Mouse (Mus musculus): ENCODE data around the gene Cacna2d3. TPM values are rescaled to one million over a fixed set of nuclear protein-coding genes. Genes with fewer than 3 reads are reported as not detected.

Cacna2d3 gene
- polyA plus RNA-seq, 1 experiment from 2014 or later = 0.39 TPM

DNA sequence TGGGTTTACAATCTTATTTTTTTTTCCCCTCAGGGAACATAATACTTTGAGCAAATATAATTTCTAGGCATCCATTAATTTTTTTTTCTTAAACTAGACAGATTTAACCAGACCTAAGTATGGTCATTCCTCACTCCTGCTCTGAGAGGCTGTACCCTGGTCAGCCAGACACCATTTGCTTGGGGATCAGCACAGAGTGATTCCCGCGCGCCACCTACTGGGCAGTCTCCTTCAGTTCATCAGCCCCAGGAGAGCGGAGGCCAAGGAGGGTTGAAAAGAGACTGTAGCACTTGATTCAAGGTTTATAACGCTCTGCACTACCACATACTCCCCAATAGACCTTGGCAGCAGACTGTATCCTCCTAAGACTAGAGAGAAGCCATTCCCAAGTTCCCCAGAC, 631.6 kb downstream of the Cacna2d3 start:
- Histone ChIP-seq H3K36me3 (no peaks in the 10 kb centered on the region), H3K9me3 (replicated peaks) (no peaks in the 10 kb centered on the region), H3K9ac (no peak overlapping the region), H3K4me3 (no peak overlapping the region), H3K27ac (no peak overlapping the region), H3K27me3 (peaks cover 18% of the 10 kb centered on the region), H3K4me1 (replicated peaks) (no peaks in the 10 kb centered on the region), H3K4me2 (no peak overlapping the region)
- WGBS = 6% methylated on average over 5 of the region's 5 CpGs
- ATAC-seq (replicated peaks; ENCODE audit: insufficient number of reproducible peaks, insufficient read depth, low FRiP score, low read depth) = no peak; the same call in 1 of the 2 replicates

DNA sequence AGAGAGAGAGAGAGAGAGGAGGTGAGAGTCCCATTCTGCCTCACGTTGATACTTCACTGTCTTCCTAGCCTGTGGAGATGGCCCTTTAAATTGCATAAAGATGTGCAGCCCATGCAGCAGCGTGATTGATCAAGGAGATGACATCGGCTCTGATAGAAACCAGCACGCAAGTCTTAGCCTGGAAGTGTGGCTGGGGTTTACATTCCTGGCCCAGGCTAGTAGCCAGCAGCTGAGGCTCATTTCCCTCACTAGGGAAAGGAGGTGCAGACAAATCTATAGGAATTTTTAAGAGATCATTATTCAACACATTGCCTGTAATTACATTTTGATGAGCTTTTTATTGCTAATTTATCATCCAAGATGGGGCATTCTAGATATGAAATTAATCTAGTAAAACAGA, 635.1 kb downstream of the Cacna2d3 start:
- Histone ChIP-seq H3K9me3 (replicated peaks) (no peaks in the 10 kb centered on the region), H3K36me3 (no peaks in the 10 kb centered on the region), H3K4me1 (replicated peaks) (no peaks in the 10 kb centered on the region), H3K27ac (no peak overlapping the region), H3K9ac (no peak overlapping the region), H3K4me3 (no peak overlapping the region), H3K27me3 (peaks cover 15% of the 10 kb centered on the region), H3K4me2 (no peak overlapping the region)
- ATAC-seq (replicated peaks; ENCODE audit: insufficient number of reproducible peaks, insufficient read depth, low FRiP score, low read depth) = no peak
- 40% methylated on average over 4 of the region's 4 CpGs for WGBS

GRCm38 (mm10) chr14:29085493-29086159, 636.0 kb downstream of the Cacna2d3 start:
- Histone ChIP-seq H3K4me2 (no peak overlapping the region), H3K27ac (no peak overlapping the region), H3K36me3 (no peaks in the 10 kb centered on the region), H3K9me3 (replicated peaks) (no peaks in the 10 kb centered on the region), H3K27me3 (peaks cover 11% of the 10 kb centered on the region), H3K4me1 (replicated peaks) (no peaks in the 10 kb centered on the region), H3K9ac (no peak overlapping the region), H3K4me3 (no peak overlapping the region)
- no peak for ATAC-seq (replicated peaks; ENCODE audit: insufficient number of reproducible peaks, insufficient read depth, low FRiP score, low read depth)
- 75% methylated on average over 7 of the region's 7 CpGs for WGBS

DNA sequence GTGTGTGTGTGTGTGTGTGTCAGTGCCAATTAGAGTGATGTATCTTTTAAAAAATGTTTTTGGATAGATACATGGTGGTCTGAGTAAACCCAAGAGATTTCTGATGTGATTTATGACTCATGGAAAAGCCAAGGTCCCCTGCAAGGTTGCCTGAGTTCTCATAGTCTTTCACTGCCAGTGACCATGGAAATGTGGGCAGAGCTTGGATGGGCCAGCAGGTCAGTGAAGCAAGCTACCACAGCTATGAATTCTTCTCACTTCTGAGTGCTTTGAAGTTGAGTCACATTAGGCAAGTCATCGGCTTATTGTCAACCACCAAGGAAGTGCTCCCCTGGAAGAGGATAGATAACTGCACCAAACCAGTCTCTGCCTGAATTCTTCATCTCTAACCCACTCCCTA, 639.5 kb downstream of the Cacna2d3 start:
- Histone ChIP-seq H3K27ac (no peak overlapping the region), H3K4me2 (no peak overlapping the region), H3K27me3 (peaks cover 2% of the 10 kb centered on the region; the same call in 1 of the 2 replicates), H3K9ac (no peak overlapping the region), H3K4me3 (no peak overlapping the region), H3K4me1 (replicated peaks) (no peaks in the 10 kb centered on the region), H3K36me3 (no peaks in the 10 kb centered on the region), H3K9me3 (replicated peaks) (no peaks in the 10 kb centered on the region)
- no peak for ATAC-seq (replicated peaks; ENCODE audit: insufficient number of reproducible peaks, insufficient read depth, low FRiP score, low read depth)
- WGBS = 67% methylated on average over 1 of the region's 1 CpGs

GRCm38 (mm10) chr14:29080630-29081029, 641.0 kb downstream of the Cacna2d3 start:
- ATAC-seq (replicated peaks; ENCODE audit: insufficient number of reproducible peaks, insufficient read depth, low FRiP score, low read depth) = no peak
- no peak overlapping the region for H3K9ac ChIP-seq
- WGBS = 67% methylated on average over 4 of the region's 4 CpGs
- H3K27me3 ChIP-seq = peaks cover 4% of the 10 kb centered on the region; the same call in 1 of the 2 replicates
- no peaks in the 10 kb centered on the region for H3K9me3 ChIP-seq (replicated peaks)
- no peak overlapping the region for H3K27ac ChIP-seq
- H3K4me2 ChIP-seq = no peak overlapping the region
- H3K4me3 ChIP-seq = no peak overlapping the region
- H3K4me1 ChIP-seq (replicated peaks) = no peaks in the 10 kb centered on the region
- H3K36me3 ChIP-seq = no peaks in the 10 kb centered on the region

DNA sequence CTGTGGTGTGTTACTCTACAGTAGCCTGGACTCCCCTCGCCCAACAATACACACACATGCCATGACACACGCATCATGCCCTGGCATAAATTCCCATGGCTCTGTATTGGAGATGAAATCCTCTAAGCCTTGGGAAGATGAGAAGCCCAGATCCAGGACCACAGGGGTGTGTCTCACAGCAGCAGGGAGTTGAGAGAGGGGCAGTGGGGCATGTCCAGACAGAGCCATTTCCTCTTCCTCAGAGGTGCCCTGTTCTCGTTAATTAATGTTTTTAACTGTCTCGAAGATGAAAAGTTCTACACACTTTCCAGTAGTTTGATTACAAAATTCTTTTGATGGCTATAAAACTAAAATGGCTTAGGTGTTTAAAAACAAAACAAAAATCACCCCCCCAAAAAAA, 641.4 kb downstream of the Cacna2d3 start:
- no peak for ATAC-seq (replicated peaks; ENCODE audit: insufficient number of reproducible peaks, insufficient read depth, low FRiP score, low read depth)
- H3K9me3 ChIP-seq (replicated peaks) = no peaks in the 10 kb centered on the region
- no peaks in the 10 kb centered on the region for H3K36me3 ChIP-seq
- no peak overlapping the region for H3K4me2 ChIP-seq
- no peak overlapping the region for H3K9ac ChIP-seq
- H3K4me1 ChIP-seq (replicated peaks) = no peaks in the 10 kb centered on the region
- no peak overlapping the region for H3K27ac ChIP-seq
- H3K4me3 ChIP-seq = no peak overlapping the region
- peaks cover 4% of the 10 kb centered on the region; the same call in 1 of the 2 replicates for H3K27me3 ChIP-seq
- WGBS = 86% methylated on average over 4 of the region's 4 CpGs

GRCm38 (mm10) chr14:29077418-29077817, 644.2 kb downstream of the Cacna2d3 start:
- no peak overlapping the region for H3K4me3 ChIP-seq
- H3K27me3 ChIP-seq = peaks cover 4% of the 10 kb centered on the region; the same call in 1 of the 2 replicates
- no peak overlapping the region for H3K9ac ChIP-seq
- H3K27ac ChIP-seq = no peak overlapping the region
- ATAC-seq (replicated peaks; ENCODE audit: insufficient number of reproducible peaks, insufficient read depth, low FRiP score, low read depth) = no peak
- no peaks in the 10 kb centered on the region for H3K4me1 ChIP-seq (replicated peaks)
- no peaks in the 10 kb centered on the region for H3K36me3 ChIP-seq
- WGBS = 55% methylated on average over 3 of the region's 3 CpGs
- no peaks in the 10 kb centered on the region for H3K9me3 ChIP-seq (replicated peaks)
- no peak overlapping the region for H3K4me2 ChIP-seq

DNA sequence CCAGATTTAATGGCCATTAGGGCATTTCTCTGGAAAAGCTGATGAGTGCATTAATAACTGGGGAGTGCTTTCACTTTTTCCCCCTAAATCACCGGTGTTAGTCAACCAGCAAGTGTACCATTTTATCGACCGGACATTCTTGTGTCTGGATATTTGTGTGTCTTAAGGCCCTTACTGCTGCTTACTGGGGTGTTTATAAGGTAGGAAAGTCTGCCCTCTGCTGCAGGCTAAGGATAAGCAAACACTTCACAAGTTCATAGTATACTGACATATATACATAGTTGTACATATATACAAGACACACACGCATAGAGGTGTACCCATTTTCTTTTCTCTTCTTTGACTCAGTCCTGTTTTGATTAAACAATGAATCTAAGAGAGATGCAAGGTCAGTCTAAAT, 647.9 kb downstream of the Cacna2d3 start:
- no peak overlapping the region for H3K27ac ChIP-seq
- H3K4me1 ChIP-seq (replicated peaks) = no peaks in the 10 kb centered on the region
- no peak overlapping the region for H3K9ac ChIP-seq
- no peak for ATAC-seq (replicated peaks; ENCODE audit: insufficient number of reproducible peaks, insufficient read depth, low FRiP score, low read depth)
- H3K36me3 ChIP-seq = no peaks in the 10 kb centered on the region
- 61% methylated on average over 4 of the region's 4 CpGs for WGBS
- no peak overlapping the region for H3K4me3 ChIP-seq
- peaks cover 4% of the 10 kb centered on the region; the same call in 1 of the 2 replicates for H3K27me3 ChIP-seq
- no peaks in the 10 kb centered on the region for H3K9me3 ChIP-seq (replicated peaks)
- no peak overlapping the region for H3K4me2 ChIP-seq

DNA sequence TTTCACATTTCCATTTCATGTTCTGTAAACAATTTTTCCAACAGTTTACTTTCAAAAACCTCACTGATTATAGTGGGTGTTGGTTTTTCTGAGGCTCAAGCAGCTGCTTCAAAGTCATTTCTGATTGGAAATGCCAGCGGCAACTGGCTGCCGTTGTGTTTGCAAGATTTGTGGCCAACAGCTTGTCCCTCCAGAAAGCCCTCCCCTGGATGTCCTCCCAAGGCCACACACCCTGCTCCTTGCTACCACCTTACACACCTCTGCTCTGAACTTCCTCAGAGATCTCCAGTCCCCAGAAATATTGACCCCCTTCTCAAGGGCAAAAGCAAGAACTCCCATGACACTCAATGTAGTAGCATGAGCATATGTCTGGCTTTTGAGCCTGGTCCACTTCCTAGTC, 659.0 kb downstream of the Cacna2d3 start:
- no peak overlapping the region for H3K4me2 ChIP-seq
- ATAC-seq (replicated peaks; ENCODE audit: insufficient number of reproducible peaks, insufficient read depth, low FRiP score, low read depth) = no peak
- H3K4me1 ChIP-seq (replicated peaks) = no peaks in the 10 kb centered on the region
- H3K4me3 ChIP-seq = no peak overlapping the region
- H3K36me3 ChIP-seq = no peaks in the 10 kb centered on the region
- no peak overlapping the region for H3K27ac ChIP-seq
- no peak overlapping the region for H3K9ac ChIP-seq
- 94% methylated on average over 2 of the region's 2 CpGs for WGBS
- H3K9me3 ChIP-seq (replicated peaks) = no peaks in the 10 kb centered on the region
- H3K27me3 ChIP-seq = no peaks in the 10 kb centered on the region

- WGBS = 88% methylated on average over 1 of the region's 1 CpGs
- no peak for ATAC-seq (replicated peaks; ENCODE audit: insufficient number of reproducible peaks, insufficient read depth, low FRiP score, low read depth)
- H3K4me2 ChIP-seq = no peak overlapping the region
Measured at GRCm38 (mm10) chr14:29061491-29061890, 660.2 kb downstream of the Cacna2d3 start.

GRCm38 (mm10) chr14:29060679-29061078, 661.0 kb downstream of the Cacna2d3 start:
- Histone ChIP-seq H3K27me3 (no peaks in the 10 kb centered on the region), H3K9me3 (replicated peaks) (no peaks in the 10 kb centered on the region), H3K27ac (no peak overlapping the region), H3K36me3 (no peaks in the 10 kb centered on the region), H3K4me1 (replicated peaks) (no peaks in the 10 kb centered on the region), H3K4me3 (no peak overlapping the region), H3K9ac (no peak overlapping the region), H3K4me2 (no peak overlapping the region)
- ATAC-seq (replicated peaks; ENCODE audit: insufficient number of reproducible peaks, insufficient read depth, low FRiP score, low read depth) = no peak

More at GRCm38 (mm10) chr14:29061491-29061890, 660.2 kb downstream of the Cacna2d3 start:
- Histone ChIP-seq H3K27me3 (no peaks in the 10 kb centered on the region), H3K4me1 (replicated peaks) (no peaks in the 10 kb centered on the region), H3K9me3 (replicated peaks) (no peaks in the 10 kb centered on the region), H3K9ac (no peak overlapping the region), H3K27ac (no peak overlapping the region), H3K4me3 (no peak overlapping the region), H3K36me3 (no peaks in the 10 kb centered on the region)

Measured in heart, embryonic 15.5 days (tissue).